Mouse (Mus musculus): ENCODE measurements around the gene Rab2b.
"Not testable (repeated sequence)": the region's sequence is repeated elsewhere in the genome, so short reads cannot be mapped to it uniquely, and the experiment has no call there.

The Rab2b gene

GRCm38 (mm10) chr14:52278932-52279746, at the start of gene Rab2b, which contains the start of gene Tox4:
Rab2b (minus strand) TSS chr14:52279545.
Tox4 (plus strand) TSS chr14:52279146.
- in situ Hi-C loops (cut with MboI, MseI): no loop called here

GRCm38 (mm10) chr14:52327910-52328812, 48.8 kb upstream of the Rab2b start, which contains the start of gene Sall2:
Sall2 (minus strand) TSS chr14:52328762.
- in situ Hi-C loops (cut with MboI, MseI): no loop called here

GRCm38 (mm10) chr14:52327375-52327901, 48.1 kb upstream of the Rab2b start:
- in situ Hi-C loops (cut with MboI, MseI): no loop called here

GRCm38 (mm10) chr14:52325890-52326289, 46.5 kb upstream of the Rab2b start:
- in situ Hi-C loops (cut with MboI, MseI): no loop called here

GRCm38 (mm10) chr14:52319361-52319760, 40.0 kb upstream of the Rab2b start:
- in situ Hi-C loops (cut with MboI, MseI): no loop called here

GRCm38 (mm10) chr14:52316441-52317225, 37.3 kb upstream of the Rab2b start:
- in situ Hi-C loops (cut with MboI, MseI): no loop called here

- in situ Hi-C loops (cut with MboI, MseI): no loop called here
Observed at GRCm38 (mm10) chr14:52315792-52316440, 36.6 kb upstream of the Rab2b start.

- in situ Hi-C loops (cut with MboI, MseI): no loop called here
Observed at GRCm38 (mm10) chr14:52315283-52315780, 36.0 kb upstream of the Rab2b start.

GRCm38 (mm10) chr14:52314808-52315150, 35.4 kb upstream of the Rab2b start:
- in situ Hi-C loops (cut with MboI, MseI): no loop called here

- in situ Hi-C loops (cut with MboI, MseI): no loop called here
Observed at GRCm38 (mm10) chr14:52313931-52314807, 34.8 kb upstream of the Rab2b start.

GRCm38 (mm10) chr14:52310906-52311305, 31.6 kb upstream of the Rab2b start:
- in situ Hi-C loops (cut with MboI, MseI): no loop called here

- in situ Hi-C loops (cut with MboI, MseI): not testable (repeated sequence)
Observed at GRCm38 (mm10) chr14:52310343-52310742, 31.0 kb upstream of the Rab2b start.

GRCm38 (mm10) chr14:52306100-52306499, 26.8 kb upstream of the Rab2b start:
- in situ Hi-C loops (cut with MboI, MseI): no loop called here

- in situ Hi-C loops (cut with MboI, MseI): no loop called here
Observed at GRCm38 (mm10) chr14:52304644-52305271, 25.4 kb upstream of the Rab2b start, which contains the start of gene Mettl3. Mettl3 (minus strand) TSS chr14:52305128.

- in situ Hi-C loops (cut with MboI, MseI): not testable (repeated sequence)
Observed at GRCm38 (mm10) chr14:52303517-52303916, 24.2 kb upstream of the Rab2b start.

GRCm38 (mm10) chr14:52295558-52296264, 16.4 kb upstream of the Rab2b start:
- in situ Hi-C loops (cut with MboI, MseI): no loop called here

- in situ Hi-C loops (cut with MboI, MseI): no loop called here
Observed at GRCm38 (mm10) chr14:52284191-52284590, 4.8 kb upstream of the Rab2b start.

- in situ Hi-C loops (cut with MboI, MseI): no loop called here
Observed at GRCm38 (mm10) chr14:52283629-52284028, 4.3 kb upstream of the Rab2b start.

GRCm38 (mm10) chr14:52279747-52280120, 389 bp upstream of the Rab2b start:
- in situ Hi-C loops (cut with MboI, MseI): no loop called here
